ENCODE assay signal across 11 mouse cellular contexts in the genomic region with DNA sequence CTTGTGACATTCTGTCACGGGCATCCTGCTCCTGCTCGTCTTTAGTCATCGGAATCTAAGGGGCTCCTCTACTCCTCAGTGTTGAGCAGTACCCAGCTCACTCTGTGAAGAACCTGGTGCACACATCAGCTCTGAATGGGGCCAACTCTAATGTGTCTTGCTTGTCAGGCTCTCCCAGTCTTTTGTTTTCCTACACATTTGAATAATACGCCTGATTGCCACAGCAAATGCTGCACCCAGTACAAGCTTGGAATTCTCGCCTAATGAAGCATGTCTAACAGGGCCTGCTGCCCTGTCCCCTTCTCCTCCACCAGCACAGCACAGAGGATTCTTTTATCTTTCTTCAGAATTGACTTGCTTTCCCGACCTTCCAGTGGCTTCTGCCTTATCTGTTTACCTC.
A peak's percentile ranks its signal among the peaks of the same experiment; 100 is the strongest.
DNase-seq lines count a peak whose midpoint lies in the region; ATAC-seq and TF ChIP-seq lines count a peak whose summit lies in the region.
"Had no signal": no experiment of that assay in that cellular context is flagged by ENCODE, and none has a peak within 500 bp of the region (broad histone marks: within the 10 kb centered on the region; RNA-seq: fewer than 3 reads in every experiment).

No protein-coding gene starts in this region.

- no peak for DNase-seq in heart, adult 9 months (ENCODE audit: low spot score in 2 of 2)
- DNase-seq in kidney, postnatal 0 days (ENCODE audit: low spot score), result peak; percentile 77
- no peak for DNase-seq in adrenal gland, postnatal 36 days
- no peak for DNase-seq in ovary, postnatal 10 days (ENCODE audit: low spot score)
- no peak for DNase-seq in heart, postnatal 14 days
- DNase-seq: B cell, adult 2 months; liver, embryonic 13.5 days had no signal

- H3K9ac ChIP-seq in heart, embryonic 13.5 days, result 0 out of 2 replicates have a peak overlapping the region, but pooled peaks have one; percentile 10
- H3K9ac ChIP-seq in forebrain, embryonic 15.5 days (replicated peaks), result 0 out of 2 replicates have a peak overlapping the region, but pooled peaks have one; percentile 22
- H3K9ac ChIP-seq in kidney, postnatal 0 days (ENCODE audit: low read depth, low read length), result no peak overlapping the region
- H3K9ac ChIP-seq in neural tube, embryonic 14.5 days (replicated peaks; ENCODE audit: low read depth, low read length), result no peak overlapping the region
- H3K9ac ChIP-seq: embryonic facial prominence, embryonic 13.5 days; liver, embryonic 13.5 days had no signal

- H3K9me3 ChIP-seq in heart, embryonic 13.5 days, result no peaks in the 10 kb centered on the region
- no peaks in the 10 kb centered on the region for H3K9me3 ChIP-seq in forebrain, embryonic 15.5 days
- no peaks in the 10 kb centered on the region for H3K9me3 ChIP-seq in kidney, postnatal 0 days (replicated peaks; ENCODE audit: low read length)
- no peaks in the 10 kb centered on the region for H3K9me3 ChIP-seq in neural tube, embryonic 14.5 days (ENCODE audit: control insufficient read depth, low read length)
- H3K9me3 ChIP-seq: embryonic facial prominence, embryonic 13.5 days; liver, embryonic 13.5 days had no signal

- no peak for ATAC-seq in heart, embryonic 13.5 days (ENCODE audit: extremely low read depth, insufficient number of reproducible peaks, low FRiP score, low TSS enrichment)
- ATAC-seq in forebrain, embryonic 15.5 days (replicated peaks), result peak; percentile 84
- peak; percentile 60; the same call in 1 of the 2 replicates for ATAC-seq in kidney, postnatal 0 days (replicated peaks; ENCODE audit: low FRiP score, low read depth)
- peak; percentile 45; the same call in 1 of the 2 replicates for ATAC-seq in neural tube, embryonic 14.5 days (ENCODE audit: low read depth)

- no peaks in the 10 kb centered on the region for H3K36me3 ChIP-seq in heart, embryonic 13.5 days
- no peaks in the 10 kb centered on the region for H3K36me3 ChIP-seq in forebrain, embryonic 15.5 days
- H3K36me3 ChIP-seq in kidney, postnatal 0 days (ENCODE audit: insufficient read depth, low read length), result no peaks in the 10 kb centered on the region
- H3K36me3 ChIP-seq in neural tube, embryonic 14.5 days (ENCODE audit: control insufficient read depth, insufficient read depth, low read length), result no peaks in the 10 kb centered on the region
- H3K36me3 ChIP-seq: embryonic facial prominence, embryonic 13.5 days; liver, embryonic 13.5 days had no signal

- WGBS in heart, embryonic 13.5 days, result 40% methylated on average over 6 of the region's 6 CpGs
- WGBS in forebrain, embryonic 15.5 days, result 6% methylated on average over 6 of the region's 6 CpGs
- WGBS in kidney, postnatal 0 days, result 30% methylated on average over 6 of the region's 6 CpGs
- 4% methylated on average over 6 of the region's 6 CpGs for WGBS in neural tube, embryonic 14.5 days

- peaks cover 13% of the 10 kb centered on the region for H3K27me3 ChIP-seq in heart, embryonic 13.5 days (replicated peaks)
- H3K27me3 ChIP-seq in forebrain, embryonic 15.5 days, result no peaks in the 10 kb centered on the region
- H3K27me3 ChIP-seq in kidney, postnatal 0 days (ENCODE audit: insufficient read depth, low read length), result no peaks in the 10 kb centered on the region
- no peaks in the 10 kb centered on the region for H3K27me3 ChIP-seq in neural tube, embryonic 14.5 days (ENCODE audit: control insufficient read depth, insufficient read depth, low read length)
- H3K27me3 ChIP-seq: embryonic facial prominence, embryonic 13.5 days; liver, embryonic 13.5 days had no signal

- no peak overlapping the region for H3K4me3 ChIP-seq in heart, embryonic 13.5 days
- H3K4me3 ChIP-seq in forebrain, embryonic 15.5 days, result no peak overlapping the region
- H3K4me3 ChIP-seq in kidney, postnatal 0 days (replicated peaks; ENCODE audit: low read depth, low read length), result no peak overlapping the region
- no peak overlapping the region for H3K4me3 ChIP-seq in neural tube, embryonic 14.5 days (ENCODE audit: low read depth, low read length)
- H3K4me3 ChIP-seq: embryonic facial prominence, embryonic 13.5 days; liver, embryonic 13.5 days had no signal

- intact Hi-C loops in heart, postnatal 14 days (cut with DNase I), result no loop called here

- no peak for TF ChIP-seq CTCF in kidney, postnatal 0 days (IDR thresholded peaks at IDR 0.05; ENCODE audit: low read depth)

- H3K27ac ChIP-seq in heart, embryonic 13.5 days (replicated peaks), result no peak overlapping the region
- H3K27ac ChIP-seq in forebrain, embryonic 15.5 days (replicated peaks), result peak overlapping the region; percentile 65
- H3K27ac ChIP-seq in kidney, postnatal 0 days, result no peak overlapping the region; the same call in 1 of the 2 replicates
- peak overlapping the region; percentile 67 for H3K27ac ChIP-seq in neural tube, embryonic 14.5 days (ENCODE audit: low read depth, low read length)
- H3K27ac ChIP-seq: embryonic facial prominence, embryonic 13.5 days; liver, embryonic 13.5 days had no signal

- H3K4me1 ChIP-seq in heart, embryonic 13.5 days, result peaks cover 28% of the 10 kb centered on the region
- H3K4me1 ChIP-seq in forebrain, embryonic 15.5 days, result peaks cover 52% of the 10 kb centered on the region
- 0 out of 2 replicates have a peak, but pooled peaks cover 9% of the 10 kb centered on the region for H3K4me1 ChIP-seq in kidney, postnatal 0 days (replicated peaks; ENCODE audit: insufficient read depth, low read length)
- peaks cover 60% of the 10 kb centered on the region for H3K4me1 ChIP-seq in neural tube, embryonic 14.5 days (ENCODE audit: control insufficient read depth, insufficient read depth, low read length)
- H3K4me1 ChIP-seq: liver, embryonic 13.5 days had no signal

- H3K4me2 ChIP-seq in heart, embryonic 13.5 days, result no peak overlapping the region
- H3K4me2 ChIP-seq in forebrain, embryonic 15.5 days (replicated peaks), result peak overlapping the region; percentile 7; the same call in 1 of the 2 replicates
- H3K4me2 ChIP-seq in kidney, postnatal 0 days (ENCODE audit: low read length), result no peak overlapping the region
- H3K4me2 ChIP-seq in neural tube, embryonic 14.5 days (ENCODE audit: low read depth, low read length), result no peak overlapping the region
- H3K4me2 ChIP-seq: embryonic facial prominence, embryonic 13.5 days; liver, embryonic 13.5 days had no signal

Comparison
In these comparisons a context has a peak if more than half of its experiments do, and no peak if none do; other contexts are left out.
1. H3K27ac ChIP-seq: peak in forebrain, embryonic 15.5 days (single experiment) and neural tube, embryonic 14.5 days (single experiment); none in heart, embryonic 13.5 days (single experiment) and kidney, postnatal 0 days (single experiment).
2. H3K9ac ChIP-seq: peak in heart, embryonic 13.5 days (single experiment) and forebrain, embryonic 15.5 days (single experiment); none in kidney, postnatal 0 days (single experiment) and neural tube, embryonic 14.5 days (single experiment).